Mouse (Mus musculus): ENCODE data around the gene Kiss1.

Gene Kiss1

GRCm38 (mm10) chr1:133306842-133307241 lies 14.8 kb upstream of the Kiss1 start:
- Histone ChIP-seq H3K27me3 (ENCODE audit: control insufficient read depth, insufficient read depth, low read length, poor library complexity, severe bottlenecking) (no peaks in the 10 kb centered on the region), H3K36me3 (ENCODE audit: control insufficient read depth, insufficient read depth, low read length, poor library complexity, severe bottlenecking) (no peaks in the 10 kb centered on the region)
- DNase-seq (ENCODE audit: low read depth, low spot score) = peak; percentile 66

DNA sequence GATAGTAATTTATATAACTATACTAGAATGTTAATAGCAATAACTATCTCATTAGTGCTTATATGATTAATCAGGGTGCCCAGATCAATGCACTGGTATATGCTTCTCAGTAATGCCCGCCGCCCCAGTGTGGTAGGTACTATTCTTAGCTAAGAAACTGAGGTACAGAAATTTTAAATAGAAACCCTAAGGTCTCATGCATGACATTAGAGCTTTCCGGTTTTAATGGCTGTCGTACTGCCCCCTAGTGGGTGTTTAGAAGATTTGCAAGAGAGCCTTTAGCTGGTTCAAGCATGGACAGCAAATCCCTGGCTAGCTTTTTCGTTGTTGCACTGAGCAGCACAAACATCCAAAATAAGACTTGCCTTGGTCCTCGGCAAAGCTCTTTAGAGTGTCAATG lies 14.4 kb upstream of the Kiss1 start:
- peak; percentile 71 for DNase-seq (ENCODE audit: low read depth, low spot score)
- Histone ChIP-seq H3K36me3 (ENCODE audit: control insufficient read depth, insufficient read depth, low read length, poor library complexity, severe bottlenecking) (no peaks in the 10 kb centered on the region), H3K27me3 (ENCODE audit: control insufficient read depth, insufficient read depth, low read length, poor library complexity, severe bottlenecking) (no peaks in the 10 kb centered on the region)

DNA sequence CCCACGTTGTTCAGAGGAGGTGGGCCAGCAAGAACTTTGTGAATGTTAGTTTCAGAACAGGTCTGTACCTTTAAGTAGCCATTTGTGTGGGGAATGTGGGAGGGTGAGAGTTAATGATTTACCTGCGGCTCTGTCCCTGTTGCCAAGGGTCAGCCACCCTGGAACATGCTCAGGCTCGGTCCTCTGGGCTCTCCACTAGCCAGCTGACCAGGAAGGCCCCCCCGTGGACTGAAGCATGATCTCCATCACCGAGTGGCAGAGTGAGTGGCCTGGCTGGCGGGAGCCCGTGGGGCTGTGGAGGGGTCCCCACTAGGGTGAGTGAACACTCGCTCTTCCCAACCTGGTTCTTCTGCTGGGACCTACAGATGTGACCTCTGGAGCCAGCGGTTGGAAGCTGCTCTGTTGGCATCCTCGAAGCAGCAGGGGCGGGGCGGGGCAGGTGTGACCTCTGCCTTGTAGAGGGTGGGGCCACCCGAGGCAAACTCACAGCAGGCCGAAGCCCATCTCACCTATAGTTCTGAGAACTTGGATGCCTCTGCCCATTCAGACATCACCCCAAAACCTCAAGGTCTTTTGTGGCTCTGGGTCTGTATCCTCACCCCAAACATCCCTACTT lies 11.9 kb upstream of the Kiss1 start, which contains the start of gene Golt1a:
Gene Golt1a (plus strand): TSS at position 149 of the 616 bp plus-strand sequence.
- DNase-seq (ENCODE audit: low read depth, low spot score) = no peak
- Histone ChIP-seq H3K27me3 (ENCODE audit: control insufficient read depth, insufficient read depth, low read length, poor library complexity, severe bottlenecking) (no peaks in the 10 kb centered on the region), H3K36me3 (ENCODE audit: control insufficient read depth, insufficient read depth, low read length, poor library complexity, severe bottlenecking) (no peaks in the 10 kb centered on the region)

GRCm38 (mm10) chr1:133311240-133311639 lies 10.4 kb upstream of the Kiss1 start:
- DNase-seq (ENCODE audit: low read depth, low spot score) = peak; percentile 17
- Histone ChIP-seq H3K36me3 (ENCODE audit: control insufficient read depth, insufficient read depth, low read length, poor library complexity, severe bottlenecking) (no peaks in the 10 kb centered on the region), H3K27me3 (ENCODE audit: control insufficient read depth, insufficient read depth, low read length, poor library complexity, severe bottlenecking) (no peaks in the 10 kb centered on the region)

DNA sequence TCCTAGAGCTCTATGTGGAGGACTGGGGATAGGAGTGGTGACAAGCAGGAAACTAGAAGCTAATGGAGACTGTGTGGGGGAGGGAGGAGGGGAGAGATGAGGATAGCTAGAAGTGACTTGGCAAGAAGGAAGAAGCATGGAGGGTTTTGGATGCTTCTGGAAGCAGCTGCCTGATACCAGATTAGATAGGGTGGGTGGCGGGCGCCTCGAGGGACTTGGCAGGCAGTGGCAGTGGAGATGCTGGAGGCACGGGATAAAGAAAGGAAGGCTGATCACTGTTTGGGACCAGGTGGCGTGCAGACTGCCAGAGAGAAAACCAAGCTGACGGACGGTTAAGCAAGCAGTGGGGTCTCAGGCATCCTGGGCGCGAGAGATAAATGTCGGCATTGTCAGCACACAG lies 9.7 kb upstream of the Kiss1 start:
- DNase-seq (ENCODE audit: low read depth, low spot score) = no peak
- Histone ChIP-seq H3K36me3 (ENCODE audit: control insufficient read depth, insufficient read depth, low read length, poor library complexity, severe bottlenecking) (no peaks in the 10 kb centered on the region), H3K27me3 (ENCODE audit: control insufficient read depth, insufficient read depth, low read length, poor library complexity, severe bottlenecking) (no peaks in the 10 kb centered on the region)

GRCm38 (mm10) chr1:133314364-133314763 lies 7.3 kb upstream of the Kiss1 start:
- peak; percentile 76 for DNase-seq (ENCODE audit: low read depth, low spot score)
- Histone ChIP-seq H3K27me3 (ENCODE audit: control insufficient read depth, insufficient read depth, low read length, poor library complexity, severe bottlenecking) (no peaks in the 10 kb centered on the region), H3K36me3 (ENCODE audit: control insufficient read depth, insufficient read depth, low read length, poor library complexity, severe bottlenecking) (no peaks in the 10 kb centered on the region)

DNA sequence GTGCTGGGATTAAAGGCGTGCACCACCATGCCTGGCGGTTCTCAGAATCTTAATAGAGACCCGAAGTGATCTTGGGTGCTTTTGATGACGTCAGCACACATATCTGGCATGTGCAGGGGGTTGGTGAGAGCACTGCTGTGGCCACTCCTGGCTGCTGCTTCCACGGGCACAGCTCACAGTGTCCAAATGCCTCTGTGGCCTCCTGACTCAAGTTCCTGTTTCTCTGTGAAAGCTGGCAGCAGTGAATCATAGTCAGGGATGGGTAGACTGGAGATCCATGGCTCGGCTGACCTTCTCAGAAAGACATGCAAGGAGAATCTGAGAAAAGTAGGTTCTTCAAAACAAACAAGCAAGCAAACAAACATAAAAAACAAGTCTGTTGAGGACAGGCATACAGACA lies 5.9 kb upstream of the Kiss1 start:
- no peaks in the 10 kb centered on the region for H3K36me3 ChIP-seq (ENCODE audit: control insufficient read depth, insufficient read depth, low read length, poor library complexity, severe bottlenecking)
- no peaks in the 10 kb centered on the region for H3K27me3 ChIP-seq (ENCODE audit: control insufficient read depth, insufficient read depth, low read length, poor library complexity, severe bottlenecking)
- DNase-seq (ENCODE audit: low read depth, low spot score) = no peak

DNA sequence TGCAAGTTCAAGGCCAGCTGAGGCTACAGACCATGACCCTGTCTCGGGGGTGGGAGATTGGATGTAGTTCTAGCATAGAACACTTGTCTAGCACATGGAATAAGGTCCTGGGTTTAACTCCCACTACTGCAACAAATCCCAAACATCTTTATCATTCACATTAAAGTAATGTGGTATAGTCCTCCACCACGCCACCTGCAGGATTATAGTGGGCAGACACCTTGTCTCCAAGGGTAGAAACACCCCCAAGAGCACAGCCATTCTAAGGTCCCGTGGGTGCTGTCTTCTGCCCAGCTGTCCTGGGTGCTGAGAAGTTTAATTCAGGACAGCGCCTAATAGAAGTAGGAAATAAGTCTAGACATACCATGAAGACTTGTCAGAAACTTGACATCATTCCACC lies 5.1 kb upstream of the Kiss1 start:
- no peaks in the 10 kb centered on the region for H3K27me3 ChIP-seq (ENCODE audit: control insufficient read depth, insufficient read depth, low read length, poor library complexity, severe bottlenecking)
- peak; percentile 17 for DNase-seq (ENCODE audit: low read depth, low spot score)
- H3K36me3 ChIP-seq (ENCODE audit: control insufficient read depth, insufficient read depth, low read length, poor library complexity, severe bottlenecking) = no peaks in the 10 kb centered on the region

GRCm38 (mm10) chr1:133317149-133317548 lies 4.5 kb upstream of the Kiss1 start:
- DNase-seq (ENCODE audit: low read depth, low spot score) = peak; percentile 18
- Histone ChIP-seq H3K27me3 (ENCODE audit: control insufficient read depth, insufficient read depth, low read length, poor library complexity, severe bottlenecking) (no peaks in the 10 kb centered on the region), H3K36me3 (ENCODE audit: control insufficient read depth, insufficient read depth, low read length, poor library complexity, severe bottlenecking) (no peaks in the 10 kb centered on the region)

DNA sequence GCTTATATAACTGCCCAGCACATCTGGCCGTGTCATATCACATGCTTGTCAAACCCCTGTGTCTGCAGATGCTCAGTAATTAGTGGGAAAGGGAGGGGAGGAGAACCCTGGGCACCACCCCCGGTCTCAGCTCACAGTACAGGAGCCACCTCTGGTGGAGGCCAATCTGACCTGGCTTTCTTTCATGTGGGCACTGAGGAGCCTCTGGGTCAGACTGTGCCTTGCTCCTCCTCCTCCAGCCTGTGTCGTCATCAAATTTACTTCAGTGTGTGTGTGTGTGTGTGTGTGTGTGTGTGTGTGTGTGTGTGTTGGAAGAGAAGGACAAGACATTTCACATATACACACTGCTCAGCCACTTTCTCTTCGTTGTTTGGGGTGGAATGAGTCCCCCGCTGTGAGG lies 1.7 kb downstream of the Kiss1 start:
- Histone ChIP-seq H3K36me3 (ENCODE audit: control insufficient read depth, insufficient read depth, low read length, poor library complexity, severe bottlenecking) (no peaks in the 10 kb centered on the region), H3K27me3 (ENCODE audit: control insufficient read depth, insufficient read depth, low read length, poor library complexity, severe bottlenecking) (no peaks in the 10 kb centered on the region)
- DNase-seq (ENCODE audit: low read depth, low spot score) = no peak

DNA sequence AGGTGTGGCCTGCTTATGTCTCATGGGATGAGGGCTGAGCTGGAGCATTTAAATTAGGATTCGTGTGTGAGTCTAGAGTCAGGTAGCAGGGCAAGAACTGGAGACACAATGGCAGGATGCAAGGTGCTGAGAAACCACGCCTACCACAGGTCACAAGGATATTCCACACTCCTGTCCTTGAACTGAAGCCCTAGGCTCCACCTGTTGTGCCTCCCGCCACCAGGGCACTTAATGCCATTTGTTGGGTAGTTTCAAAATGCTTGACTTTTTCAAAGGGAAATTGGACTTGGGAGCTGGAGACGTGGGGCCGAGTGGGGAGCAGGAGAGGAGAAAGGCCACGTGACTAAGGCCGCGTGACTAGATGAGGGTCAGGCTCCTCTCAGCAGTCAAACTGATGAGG lies 4.3 kb downstream of the Kiss1 start:
- Histone ChIP-seq H3K27me3 (ENCODE audit: control insufficient read depth, insufficient read depth, low read length, poor library complexity, severe bottlenecking) (peaks cover 1% of the 10 kb centered on the region; the same call in 1 of the 2 replicates), H3K36me3 (ENCODE audit: control insufficient read depth, insufficient read depth, low read length, poor library complexity, severe bottlenecking) (no peaks in the 10 kb centered on the region)
- DNase-seq (ENCODE audit: low read depth, low spot score) = no peak

GRCm38 (mm10) chr1:133327094-133327493 lies 5.4 kb downstream of the Kiss1 start:
- Histone ChIP-seq H3K36me3 (ENCODE audit: control insufficient read depth, insufficient read depth, low read length, poor library complexity, severe bottlenecking) (no peaks in the 10 kb centered on the region), H3K27me3 (ENCODE audit: control insufficient read depth, insufficient read depth, low read length, poor library complexity, severe bottlenecking) (peaks cover 1% of the 10 kb centered on the region; the same call in 1 of the 2 replicates)
- no peak for DNase-seq (ENCODE audit: low read depth, low spot score)

GRCm38 (mm10) chr1:133328299-133328795 lies 6.7 kb downstream of the Kiss1 start:
- no peak for DNase-seq (ENCODE audit: low read depth, low spot score)
- Histone ChIP-seq H3K36me3 (ENCODE audit: control insufficient read depth, insufficient read depth, low read length, poor library complexity, severe bottlenecking) (no peaks in the 10 kb centered on the region), H3K27me3 (ENCODE audit: control insufficient read depth, insufficient read depth, low read length, poor library complexity, severe bottlenecking) (peaks cover 1% of the 10 kb centered on the region; the same call in 1 of the 2 replicates)

- H3K27me3 ChIP-seq (ENCODE audit: control insufficient read depth, insufficient read depth, low read length, poor library complexity, severe bottlenecking) = peaks cover 1% of the 10 kb centered on the region; the same call in 1 of the 2 replicates
- H3K36me3 ChIP-seq (ENCODE audit: control insufficient read depth, insufficient read depth, low read length, poor library complexity, severe bottlenecking) = no peaks in the 10 kb centered on the region
- no peak for DNase-seq (ENCODE audit: low read depth, low spot score)
These were observed 7.4 kb downstream of the Kiss1 start for GRCm38 (mm10) chr1:133328896-133329637.

- peaks cover 1% of the 10 kb centered on the region; the same call in 1 of the 2 replicates for H3K27me3 ChIP-seq (ENCODE audit: control insufficient read depth, insufficient read depth, low read length, poor library complexity, severe bottlenecking)
- DNase-seq (ENCODE audit: low read depth, low spot score) = no peak
- H3K36me3 ChIP-seq (ENCODE audit: control insufficient read depth, insufficient read depth, low read length, poor library complexity, severe bottlenecking) = no peaks in the 10 kb centered on the region
These were observed 7.9 kb downstream of the Kiss1 start for GRCm38 (mm10) chr1:133329638-133329964.

All from splenic B cell, adult 2 months (primary cell).